Mouse (Mus musculus) layer of hippocampus, postnatal 10 days (tissue): ENCODE results near the gene Eif4a2. TPM values are rescaled to one million over a fixed set of nuclear protein-coding genes. Genes with fewer than 3 reads are reported as not detected.
"Not testable (repeated sequence)": the region's sequence is repeated elsewhere in the genome, so short reads cannot be mapped to it uniquely, and the experiment has no call there.

Source experiments
- DNase-seq, 2 experiments: peaks; one replicate each; pipeline ENCODE4 v3.0.0; 2021; ENCODE audit warnings: low spot score in 2 of 2
- long read RNA-seq: library from polyadenylated mRNA; stranded (forward); transcript quantifications from one replicate; pipeline ENCODE4 v2.0.0, GENCODE M21; 2023
- total RNA-seq, 2 experiments: library from RNA; stranded (reverse); gene quantifications; 2 replicates each; pipeline ENCODE4 v1.2.3; 2021

Eif4a2 gene
- total RNA-seq: 100 to 1,000 TPM; 701 to 766 TPM
- long read RNA-seq, transcript Eif4a2-203 (11 exons, 1,227 nt): minor isoform, 134 of 548 reads
- long read RNA-seq, transcript Eif4a2-201 (11 exons, 2,208 nt): major isoform, 328 of 548 reads
- long read RNA-seq, transcript Eif4a2-223 (10 exons, 2,203 nt): minor isoform, 7 of 548 reads
- long read RNA-seq, transcript Eif4a2-210 (10 exons, 1,737 nt): minor isoform, 11 of 548 reads
- long read RNA-seq, partial matches to known transcripts: 28 of 548 reads
- long read RNA-seq, other reads (novel, unspliced or antisense): 37 of 548 reads

GRCm38 (mm10) chr16:23107231-23107942 is at the start of gene Eif4a2:
Gene Eif4a2 (plus strand): TSS chr16:23107444.
- DNase-seq: peak; percentile 94 to 95

GRCm38 (mm10) chr16:23057668-23058447 is 49.4 kb upstream of the Eif4a2 start, which contains the start of gene Kng1:
Gene Kng1 (plus strand): TSS chr16:23057865.
- not testable (repeated sequence) for DNase-seq

DNA sequence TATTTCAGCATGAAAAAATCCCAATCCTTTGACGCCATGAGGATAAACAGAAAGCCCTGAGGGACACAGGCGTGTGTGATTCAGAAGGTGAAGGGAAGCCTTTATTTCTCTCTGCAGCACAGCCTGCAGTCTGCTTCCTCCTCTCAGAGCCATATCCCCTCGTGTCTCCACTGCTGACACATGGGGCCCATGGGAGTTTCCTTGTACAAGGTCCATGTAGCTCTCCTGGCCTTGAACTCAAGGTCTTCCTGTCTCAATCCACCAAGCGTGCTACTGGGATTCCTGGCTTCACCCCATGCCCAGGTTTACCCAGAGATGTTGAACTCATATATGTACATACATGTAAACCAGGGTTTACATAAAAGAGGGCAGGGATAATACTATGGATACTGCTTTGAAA is 47.6 kb upstream of the Eif4a2 start:
- DNase-seq: not testable (repeated sequence)

GRCm38 (mm10) chr16:23060781-23061325 is 46.4 kb upstream of the Eif4a2 start:
- not testable (repeated sequence) for DNase-seq

- DNase-seq: not testable (repeated sequence)
Measured at GRCm38 (mm10) chr16:23077516-23077915, 29.7 kb upstream of the Eif4a2 start.

- DNase-seq: not testable (repeated sequence)
Measured at GRCm38 (mm10) chr16:23087159-23087558, 20.1 kb upstream of the Eif4a2 start.

- not testable (repeated sequence) for DNase-seq
Measured at GRCm38 (mm10) chr16:23087712-23088111, 19.5 kb upstream of the Eif4a2 start.

DNA sequence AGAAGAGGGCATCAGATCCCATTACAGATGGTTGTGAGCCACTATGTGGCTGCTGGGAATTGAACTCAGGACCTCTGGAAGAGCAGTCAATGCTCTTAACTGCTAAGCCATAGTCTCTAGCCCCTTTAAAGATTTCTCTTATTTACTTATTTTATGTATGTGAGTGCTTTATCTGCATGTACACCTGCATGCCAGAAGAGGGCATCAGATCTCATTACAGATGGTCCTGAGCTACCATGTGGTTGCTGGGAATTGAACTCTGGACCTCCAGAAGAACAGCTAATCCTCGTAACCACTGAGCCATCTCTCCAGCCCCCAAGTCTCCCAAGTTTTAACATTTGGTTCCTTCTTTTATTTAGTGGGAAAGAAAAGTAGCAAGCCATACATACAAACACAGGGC is 18.8 kb upstream of the Eif4a2 start:
- DNase-seq: not testable (repeated sequence)

GRCm38 (mm10) chr16:23091345-23091744 is 15.9 kb upstream of the Eif4a2 start:
- DNase-seq: not testable (repeated sequence)

GRCm38 (mm10) chr16:23093321-23093953 is 13.8 kb upstream of the Eif4a2 start:
- DNase-seq: no peak

GRCm38 (mm10) chr16:23094136-23094535 is 13.1 kb upstream of the Eif4a2 start:
- no peak for DNase-seq

DNA sequence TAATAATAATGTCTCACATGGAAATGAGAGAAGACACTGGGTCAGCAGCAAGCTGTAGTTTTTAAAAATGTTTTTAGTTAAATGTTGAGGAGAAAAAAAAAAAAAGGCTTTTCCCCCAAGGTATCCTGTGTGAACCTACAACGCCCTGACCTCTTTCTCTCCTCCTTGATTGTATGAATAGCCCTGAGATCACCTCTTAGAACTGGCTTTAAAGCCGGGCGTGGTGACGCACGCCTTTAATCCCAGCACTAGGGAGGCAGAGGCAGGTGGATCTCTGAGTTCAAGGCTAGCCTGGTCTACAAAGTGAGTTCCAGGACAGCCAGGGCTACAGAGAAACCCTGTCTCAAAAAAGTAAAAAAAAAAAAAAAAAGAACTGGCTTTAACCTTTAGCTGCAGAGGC is 11.7 kb upstream of the Eif4a2 start:
- DNase-seq: not testable (repeated sequence)

DNA sequence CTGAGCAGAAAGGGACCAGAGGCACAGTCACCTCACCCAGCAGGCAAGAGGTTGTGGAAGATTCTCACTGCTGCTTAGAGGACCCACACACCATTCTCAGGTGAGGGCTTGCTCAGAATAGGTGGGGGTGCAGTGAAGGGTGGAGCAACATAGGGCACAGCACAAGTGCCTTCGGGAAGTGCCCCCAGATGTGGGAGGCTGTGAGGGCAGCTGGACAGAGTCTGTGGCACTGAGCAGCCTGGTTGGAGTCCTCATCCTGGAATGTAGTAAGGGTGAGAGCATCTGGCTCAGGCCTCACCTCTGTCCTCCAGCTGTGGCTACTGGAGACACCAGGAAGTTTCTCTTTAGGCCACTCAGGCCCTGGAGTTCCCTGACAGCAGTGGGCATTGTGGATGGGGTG is 10.4 kb upstream of the Eif4a2 start:
- DNase-seq: not testable (repeated sequence)

GRCm38 (mm10) chr16:23097290-23098104 is 9.7 kb upstream of the Eif4a2 start:
- not testable (repeated sequence) for DNase-seq

GRCm38 (mm10) chr16:23098105-23098452 is 9.2 kb upstream of the Eif4a2 start:
- DNase-seq: not testable (repeated sequence)

GRCm38 (mm10) chr16:23099632-23100031 is 7.6 kb upstream of the Eif4a2 start:
- DNase-seq: no peak

GRCm38 (mm10) chr16:23100099-23100575 is 7.1 kb upstream of the Eif4a2 start:
- no peak for DNase-seq

- DNase-seq: no peak
Measured at GRCm38 (mm10) chr16:23100613-23101012, 6.6 kb upstream of the Eif4a2 start.

GRCm38 (mm10) chr16:23102340-23103037 is 4.8 kb upstream of the Eif4a2 start:
- DNase-seq: no peak
